Mouse (Mus musculus): Measurements from ENCODE around the gene Mcm6. TPM values are rescaled to one million over a fixed set of nuclear protein-coding genes. Genes with fewer than 3 reads are reported as not detected.
"Not testable (repeated sequence)": the region's sequence is repeated elsewhere in the genome, so short reads cannot be mapped to it uniquely, and the experiment has no call there.

Gene Mcm6
- polyA plus RNA-seq, 1 experiment from 2014 or later: 315 TPM

- WGBS: 91% methylated on average over 6 of the region's 6 CpGs
- DNase-seq (ENCODE audit: low spot score, missing footprints): peak; percentile 4
- not testable (repeated sequence) for H3K9ac ChIP-seq (ENCODE audit: low read length); H3K9me3 ChIP-seq (ENCODE audit: control insufficient read depth, low read length); H3K4me1 ChIP-seq (ENCODE audit: control insufficient read depth, insufficient read depth, low read length); H3K36me3 ChIP-seq (ENCODE audit: control insufficient read depth, insufficient read depth, low read length); ATAC-seq (ENCODE audit: low FRiP score); H3K4me3 ChIP-seq (ENCODE audit: low read depth, low read length); H3K27me3 ChIP-seq (ENCODE audit: control insufficient read depth, insufficient read depth, low read length); H3K27ac ChIP-seq (ENCODE audit: low read depth, low read length); H3K4me2 ChIP-seq
Observed at GRCm38 (mm10) chr1:128319266-128319665, 40.2 kb downstream of the Mcm6 start.

- no peak overlapping the region for H3K4me2 ChIP-seq
- no peak overlapping the region for H3K9ac ChIP-seq (ENCODE audit: low read length)
- no peaks in the 10 kb centered on the region for H3K9me3 ChIP-seq (ENCODE audit: control insufficient read depth, low read length)
- H3K4me1 ChIP-seq (ENCODE audit: control insufficient read depth, insufficient read depth, low read length): no peaks in the 10 kb centered on the region
- H3K27me3 ChIP-seq (ENCODE audit: control insufficient read depth, insufficient read depth, low read length): no peaks in the 10 kb centered on the region
- no peak overlapping the region for H3K4me3 ChIP-seq (ENCODE audit: low read depth, low read length)
- 75% methylated on average over 4 of the region's 4 CpGs for WGBS
- no peak overlapping the region for H3K27ac ChIP-seq (ENCODE audit: low read depth, low read length)
- H3K36me3 ChIP-seq (ENCODE audit: control insufficient read depth, insufficient read depth, low read length): no peaks in the 10 kb centered on the region
- no peak for DNase-seq (ENCODE audit: low spot score, missing footprints)
- ATAC-seq (ENCODE audit: low FRiP score): no peak
Observed at GRCm38 (mm10) chr1:128314665-128315064, 44.8 kb downstream of the Mcm6 start.

- Histone ChIP-seq H3K4me1 (ENCODE audit: control insufficient read depth, insufficient read depth, low read length) (no peaks in the 10 kb centered on the region), H3K36me3 (ENCODE audit: control insufficient read depth, insufficient read depth, low read length) (no peaks in the 10 kb centered on the region), H3K4me2 (no peak overlapping the region), H3K9ac (ENCODE audit: low read length) (no peak overlapping the region), H3K27ac (ENCODE audit: low read depth, low read length) (no peak overlapping the region), H3K4me3 (ENCODE audit: low read depth, low read length) (no peak overlapping the region), H3K9me3 (ENCODE audit: control insufficient read depth, low read length) (no peaks in the 10 kb centered on the region), H3K27me3 (ENCODE audit: control insufficient read depth, insufficient read depth, low read length) (no peaks in the 10 kb centered on the region)
- ATAC-seq (ENCODE audit: low FRiP score) (no peak), DNase-seq (ENCODE audit: low spot score, missing footprints) (peak; percentile 33)
- WGBS: 71% methylated on average over 3 of the region's 3 CpGs
Observed at GRCm38 (mm10) chr1:128309043-128309442, 50.4 kb downstream of the Mcm6 start.

- ATAC-seq (ENCODE audit: low FRiP score) (no peak), DNase-seq (ENCODE audit: low spot score, missing footprints) (peak; percentile 64)
- H3K9me3 ChIP-seq (ENCODE audit: control insufficient read depth, low read length): no peaks in the 10 kb centered on the region
- H3K27me3 ChIP-seq (ENCODE audit: control insufficient read depth, insufficient read depth, low read length): no peaks in the 10 kb centered on the region
- H3K4me3 ChIP-seq (ENCODE audit: low read depth, low read length): no peak overlapping the region
- WGBS: 90% methylated on average over 16 of the region's 16 CpGs
- H3K27ac ChIP-seq (ENCODE audit: low read depth, low read length): no peak overlapping the region
- no peak overlapping the region for H3K9ac ChIP-seq (ENCODE audit: low read length)
- no peak overlapping the region for H3K4me2 ChIP-seq
- H3K36me3 ChIP-seq (ENCODE audit: control insufficient read depth, insufficient read depth, low read length): no peaks in the 10 kb centered on the region
- no peaks in the 10 kb centered on the region for H3K4me1 ChIP-seq (ENCODE audit: control insufficient read depth, insufficient read depth, low read length)
Observed at GRCm38 (mm10) chr1:128303900-128304299, 55.6 kb downstream of the Mcm6 start.

- H3K27me3 ChIP-seq (ENCODE audit: control insufficient read depth, insufficient read depth, low read length): no peaks in the 10 kb centered on the region
- H3K4me3 ChIP-seq (ENCODE audit: low read depth, low read length): no peak overlapping the region
- no peaks in the 10 kb centered on the region for H3K4me1 ChIP-seq (ENCODE audit: control insufficient read depth, insufficient read depth, low read length)
- DNase-seq (ENCODE audit: low spot score, missing footprints) (no peak), ATAC-seq (ENCODE audit: low FRiP score) (peak; percentile 43; the same call in 1 of the 2 replicates)
- no peaks in the 10 kb centered on the region for H3K36me3 ChIP-seq (ENCODE audit: control insufficient read depth, insufficient read depth, low read length)
- H3K4me2 ChIP-seq: no peak overlapping the region
- WGBS: 71% methylated on average over 5 of the region's 5 CpGs
- H3K9me3 ChIP-seq (ENCODE audit: control insufficient read depth, low read length): no peaks in the 10 kb centered on the region
- H3K9ac ChIP-seq (ENCODE audit: low read length): no peak overlapping the region
- H3K27ac ChIP-seq (ENCODE audit: low read depth, low read length): no peak overlapping the region
Observed at GRCm38 (mm10) chr1:128295717-128296528, 63.5 kb downstream of the Mcm6 start.

GRCm38 (mm10) chr1:128295296-128295695 is 64.2 kb downstream of the Mcm6 start:
- H3K4me3 ChIP-seq (ENCODE audit: low read depth, low read length): no peak overlapping the region
- no peak overlapping the region for H3K9ac ChIP-seq (ENCODE audit: low read length)
- no peaks in the 10 kb centered on the region for H3K4me1 ChIP-seq (ENCODE audit: control insufficient read depth, insufficient read depth, low read length)
- H3K36me3 ChIP-seq (ENCODE audit: control insufficient read depth, insufficient read depth, low read length): no peaks in the 10 kb centered on the region
- no peak overlapping the region for H3K27ac ChIP-seq (ENCODE audit: low read depth, low read length)
- no peaks in the 10 kb centered on the region for H3K27me3 ChIP-seq (ENCODE audit: control insufficient read depth, insufficient read depth, low read length)
- WGBS: 91% methylated on average over 8 of the region's 8 CpGs
- peak; percentile 23; the same call in 1 of the 2 replicates for ATAC-seq (ENCODE audit: low FRiP score)
- no peak for DNase-seq (ENCODE audit: low spot score, missing footprints)
- no peak overlapping the region for H3K4me2 ChIP-seq
- no peaks in the 10 kb centered on the region for H3K9me3 ChIP-seq (ENCODE audit: control insufficient read depth, low read length)

- H3K9me3 ChIP-seq (ENCODE audit: control insufficient read depth, low read length): no peaks in the 10 kb centered on the region
- DNase-seq (ENCODE audit: low spot score, missing footprints) (no peak), ATAC-seq (ENCODE audit: low FRiP score) (no peak)
- 92% methylated on average over 12 of the region's 12 CpGs for WGBS
- H3K4me2 ChIP-seq: no peak overlapping the region
- no peak overlapping the region for H3K27ac ChIP-seq (ENCODE audit: low read depth, low read length)
- no peaks in the 10 kb centered on the region for H3K36me3 ChIP-seq (ENCODE audit: control insufficient read depth, insufficient read depth, low read length)
- no peaks in the 10 kb centered on the region for H3K27me3 ChIP-seq (ENCODE audit: control insufficient read depth, insufficient read depth, low read length)
- no peak overlapping the region for H3K4me3 ChIP-seq (ENCODE audit: low read depth, low read length)
- no peaks in the 10 kb centered on the region for H3K4me1 ChIP-seq (ENCODE audit: control insufficient read depth, insufficient read depth, low read length)
- H3K9ac ChIP-seq (ENCODE audit: low read length): no peak overlapping the region
Observed at GRCm38 (mm10) chr1:128293524-128293923, 65.9 kb downstream of the Mcm6 start.

GRCm38 (mm10) chr1:128290295-128290694 is 69.2 kb downstream of the Mcm6 start:
- DNase-seq (ENCODE audit: low spot score, missing footprints): peak; percentile 14

GRCm38 (mm10) chr1:128285136-128285535 is 74.3 kb downstream of the Mcm6 start:
- Histone ChIP-seq H3K27ac (ENCODE audit: low read depth, low read length) (no peak overlapping the region), H3K4me3 (ENCODE audit: low read depth, low read length) (no peak overlapping the region), H3K4me2 (no peak overlapping the region), H3K9ac (ENCODE audit: low read length) (no peak overlapping the region), H3K9me3 (ENCODE audit: control insufficient read depth, low read length) (no peaks in the 10 kb centered on the region), H3K4me1 (ENCODE audit: control insufficient read depth, insufficient read depth, low read length) (no peaks in the 10 kb centered on the region), H3K36me3 (ENCODE audit: control insufficient read depth, insufficient read depth, low read length) (no peaks in the 10 kb centered on the region), H3K27me3 (ENCODE audit: control insufficient read depth, insufficient read depth, low read length) (no peaks in the 10 kb centered on the region)
- 91% methylated on average over 9 of the region's 9 CpGs for WGBS
- ATAC-seq (ENCODE audit: low FRiP score) (no peak), DNase-seq (ENCODE audit: low spot score, missing footprints) (peak; percentile 59)

More at GRCm38 (mm10) chr1:128290295-128290694, 69.2 kb downstream of the Mcm6 start:
- Histone ChIP-seq H3K4me2 (no peak overlapping the region), H3K9ac (ENCODE audit: low read length) (no peak overlapping the region), H3K4me1 (ENCODE audit: control insufficient read depth, insufficient read depth, low read length) (no peaks in the 10 kb centered on the region), H3K9me3 (ENCODE audit: control insufficient read depth, low read length) (no peaks in the 10 kb centered on the region), H3K27ac (ENCODE audit: low read depth, low read length) (no peak overlapping the region), H3K36me3 (ENCODE audit: control insufficient read depth, insufficient read depth, low read length) (no peaks in the 10 kb centered on the region), H3K27me3 (ENCODE audit: control insufficient read depth, insufficient read depth, low read length) (no peaks in the 10 kb centered on the region), H3K4me3 (ENCODE audit: low read depth, low read length) (no peak overlapping the region)
- ATAC-seq (ENCODE audit: low FRiP score): no peak
- WGBS: 90% methylated on average over 5 of the region's 5 CpGs

Measured in midbrain, embryonic 11.5 days (tissue).